Mouse (Mus musculus) liver, adult 2 months (tissue): ENCODE results near the gene Srxn1.

Source experiments
- CTCF ChIP-seq: fragments of 200-500 bp; IDR thresholded peaks from 2 replicates; pipeline ENCODE4 v1.5.1; 2011; ENCODE audit warnings: low read depth, low read length, control low read depth
- POLR2A ChIP-seq: fragments of 200-500 bp; IDR thresholded peaks from 2 replicates; pipeline ENCODE4 v1.6.1; 2011; ENCODE audit warnings: low read length, control low read depth; ENCODE audit not compliant: insufficient read depth; ENCODE audit errors: extremely low read depth

DNA sequence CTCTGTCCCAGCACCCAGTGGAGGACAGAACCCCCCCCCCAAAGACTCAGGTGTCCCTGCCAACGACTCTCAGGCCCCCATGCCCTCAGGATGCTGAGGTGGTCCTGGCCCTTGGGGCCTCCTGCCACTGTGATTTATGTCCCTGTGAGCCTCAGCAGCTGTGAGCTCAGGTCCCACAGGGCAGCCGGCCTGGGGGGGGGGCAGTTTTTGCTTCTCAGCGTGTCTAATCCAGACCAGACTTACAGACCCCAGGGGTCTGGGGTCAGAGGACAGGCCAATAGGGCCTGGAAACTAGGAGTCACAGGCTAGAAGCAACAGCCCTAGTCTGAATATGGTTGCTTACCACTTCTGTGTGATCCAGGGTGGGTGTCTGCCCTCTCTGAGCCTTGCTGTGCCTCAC, 48.0 kb downstream of the Srxn1 start:
- TF ChIP-seq CTCF (no peak), POLR2A (no peak)
